Comparison of ENCODE assay signal across 14 mouse cellular contexts in the genomic region with DNA sequence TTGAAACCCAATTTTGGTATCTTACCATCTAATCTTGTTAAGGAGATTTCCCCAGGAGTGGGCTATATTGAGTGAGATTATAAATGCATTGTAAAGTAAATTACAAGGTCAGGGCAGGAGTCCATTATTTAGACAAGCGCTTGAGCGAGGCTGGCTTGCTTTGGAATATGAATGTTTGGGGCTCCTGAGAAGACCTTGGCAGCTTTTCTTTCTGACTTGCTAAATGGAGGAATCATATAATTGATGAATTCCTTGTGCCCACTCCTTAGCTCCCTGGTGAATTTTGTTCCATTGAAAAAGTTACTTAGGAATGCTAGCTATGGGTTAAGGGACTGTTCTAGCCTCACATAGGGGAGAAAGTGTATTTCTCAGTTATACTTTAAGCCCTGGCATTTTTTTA.
DNase-seq lines count a peak whose midpoint lies in the region; ATAC-seq and TF ChIP-seq lines count a peak whose summit lies in the region.
"Had no signal": no experiment of that assay in that cellular context is flagged by ENCODE, and none has a peak within 500 bp of the region (broad histone marks: within the 10 kb centered on the region; RNA-seq: fewer than 3 reads in every experiment).

No protein-coding gene starts in this region.

- no peak overlapping the region for H3K4me3 ChIP-seq in forebrain, embryonic 13.5 days
- no peak overlapping the region for H3K4me3 ChIP-seq in forebrain, embryonic 11.5 days (ENCODE audit: low read depth, low read length)
- no peak overlapping the region for H3K4me3 ChIP-seq in heart, embryonic 13.5 days
- H3K4me3 ChIP-seq in left cerebral cortex, adult 2 months: no peak overlapping the region

- H3K27me3 ChIP-seq in forebrain, embryonic 13.5 days: no peaks in the 10 kb centered on the region
- H3K27me3 ChIP-seq in forebrain, embryonic 11.5 days (ENCODE audit: control insufficient read depth, insufficient read depth, low read length): no peaks in the 10 kb centered on the region
- no peaks in the 10 kb centered on the region for H3K27me3 ChIP-seq in heart, embryonic 13.5 days (replicated peaks)

- 0 out of 2 replicates have a peak, but pooled peaks have one; percentile 0 for ATAC-seq in forebrain, embryonic 13.5 days
- ATAC-seq in forebrain, embryonic 11.5 days (replicated peaks; ENCODE audit: low FRiP score): no peak
- ATAC-seq in heart, embryonic 13.5 days (ENCODE audit: extremely low read depth, insufficient number of reproducible peaks, low FRiP score, low TSS enrichment): no peak

- no peak overlapping the region for H3K4me2 ChIP-seq in forebrain, embryonic 13.5 days
- H3K4me2 ChIP-seq in forebrain, embryonic 11.5 days (ENCODE audit: low read depth, low read length, severe bottlenecking): no peak overlapping the region
- no peak overlapping the region for H3K4me2 ChIP-seq in heart, embryonic 13.5 days

- WGBS in forebrain, embryonic 13.5 days: 30% methylated on average over 2 of the region's 2 CpGs
- 58% methylated on average over 2 of the region's 2 CpGs for WGBS in forebrain, embryonic 11.5 days
- WGBS in heart, embryonic 13.5 days: 91% methylated on average over 2 of the region's 2 CpGs

- H3K4me1 ChIP-seq in forebrain, embryonic 13.5 days: peaks cover 76% of the 10 kb centered on the region
- H3K4me1 ChIP-seq in forebrain, embryonic 11.5 days (replicated peaks; ENCODE audit: control insufficient read depth, insufficient read depth, low read length): peaks cover 8% of the 10 kb centered on the region; the same call in 1 of the 2 replicates
- peaks cover 27% of the 10 kb centered on the region for H3K4me1 ChIP-seq in heart, embryonic 13.5 days

- H3K9ac ChIP-seq in forebrain, embryonic 13.5 days: no peak overlapping the region
- no peak overlapping the region for H3K9ac ChIP-seq in forebrain, embryonic 11.5 days (ENCODE audit: low read length)
- no peak overlapping the region for H3K9ac ChIP-seq in heart, embryonic 13.5 days

- intact Hi-C loops in left cerebral cortex, adult 2 months (cut with DNase I): no loop called here

- H3K9me3 ChIP-seq in forebrain, embryonic 13.5 days (replicated peaks): no peaks in the 10 kb centered on the region
- no peaks in the 10 kb centered on the region for H3K9me3 ChIP-seq in forebrain, embryonic 11.5 days (ENCODE audit: control insufficient read depth, low read length)
- no peaks in the 10 kb centered on the region for H3K9me3 ChIP-seq in heart, embryonic 13.5 days

- peaks cover 38% of the 10 kb centered on the region for H3K36me3 ChIP-seq in forebrain, embryonic 13.5 days (ENCODE audit: poor library complexity, severe bottlenecking)
- H3K36me3 ChIP-seq in forebrain, embryonic 11.5 days (ENCODE audit: control insufficient read depth, insufficient read depth, low read length): peaks cover 6% of the 10 kb centered on the region
- peaks cover 22% of the 10 kb centered on the region for H3K36me3 ChIP-seq in heart, embryonic 13.5 days

- TF ChIP-seq CTCF in left cerebral cortex, adult 2 months (IDR thresholded peaks at IDR 0.05): no peak
- TF ChIP-seq CTCF in brain, embryonic 14.5 days (IDR thresholded peaks at IDR 0.05; ENCODE audit: borderline replicate concordance, extremely low read depth, insufficient read depth, insufficient read length): no peak

- no peak for TF ChIP-seq POLR2A in brain, embryonic 14.5 days (IDR thresholded peaks at IDR 0.05; ENCODE audit: borderline replicate concordance, extremely low read depth, insufficient read depth, insufficient read length, poor library complexity, severe bottlenecking)

- no peak overlapping the region for H3K27ac ChIP-seq in forebrain, embryonic 13.5 days
- H3K27ac ChIP-seq in forebrain, embryonic 11.5 days (ENCODE audit: low read depth, low read length): no peak overlapping the region
- H3K27ac ChIP-seq in heart, embryonic 13.5 days (replicated peaks): peak overlapping the region; percentile 72; the same call in 1 of the 2 replicates
- H3K27ac ChIP-seq in left cerebral cortex, adult 2 months: peak overlapping the region; percentile 61; the same call in 1 of the 2 replicates
- H3K27ac ChIP-seq: hindbrain, postnatal 0 days had no signal

- DNase-seq in forebrain, embryonic 11.5 days (ENCODE audit: low spot score): no peak
- no peak for DNase-seq in heart, adult 9 months (ENCODE audit: low spot score in 2 of 2)
- DNase-seq in left cerebral cortex, adult 2 months (ENCODE audit: extremely low spot score in 1 of 2, low spot score in 2 of 2): no peak
- no peak for DNase-seq in left cerebral cortex, adult 8-10 months (ENCODE audit: low spot score in 2 of 2)
- DNase-seq in brain, embryonic 14.5 days (ENCODE audit: low read depth): peak; percentile 55
- DNase-seq in MN1 (ENCODE audit: low spot score): no peak
- DNase-seq: cerebellum, adult 11-12 months; cerebellum, adult 9-10 months; gastrocnemius, postnatal 14 days; kidney, adult 11 months; kidney, adult 9 months had no signal

Comparison
In these comparisons a context has a peak if more than half of its experiments do, and no peak if none do; other contexts are left out.
1. H3K27ac ChIP-seq: peak in heart, embryonic 13.5 days (single experiment) and left cerebral cortex, adult 2 months (single experiment); none in forebrain, embryonic 13.5 days (single experiment) and forebrain, embryonic 11.5 days (single experiment).